Mouse (Mus musculus) gastrocnemius, adult 18-20 months (tissue): ENCODE measurements at regions not wholly inside any gene's neighbourhood (a gene's known extent, or its start where the extent isn't known, plus 50 kb on each side); places are given as distances from the start of the nearest gene placed in this dataset.
"Not testable (repeated sequence)": the region's sequence is repeated elsewhere in the genome, so short reads cannot be mapped to it uniquely, and the experiment has no call there.

Source experiments
- DNase-seq: peaks from one replicate; pipeline ENCODE4 v3.0.0; 2021; ENCODE audit warnings: low spot score

DNA sequence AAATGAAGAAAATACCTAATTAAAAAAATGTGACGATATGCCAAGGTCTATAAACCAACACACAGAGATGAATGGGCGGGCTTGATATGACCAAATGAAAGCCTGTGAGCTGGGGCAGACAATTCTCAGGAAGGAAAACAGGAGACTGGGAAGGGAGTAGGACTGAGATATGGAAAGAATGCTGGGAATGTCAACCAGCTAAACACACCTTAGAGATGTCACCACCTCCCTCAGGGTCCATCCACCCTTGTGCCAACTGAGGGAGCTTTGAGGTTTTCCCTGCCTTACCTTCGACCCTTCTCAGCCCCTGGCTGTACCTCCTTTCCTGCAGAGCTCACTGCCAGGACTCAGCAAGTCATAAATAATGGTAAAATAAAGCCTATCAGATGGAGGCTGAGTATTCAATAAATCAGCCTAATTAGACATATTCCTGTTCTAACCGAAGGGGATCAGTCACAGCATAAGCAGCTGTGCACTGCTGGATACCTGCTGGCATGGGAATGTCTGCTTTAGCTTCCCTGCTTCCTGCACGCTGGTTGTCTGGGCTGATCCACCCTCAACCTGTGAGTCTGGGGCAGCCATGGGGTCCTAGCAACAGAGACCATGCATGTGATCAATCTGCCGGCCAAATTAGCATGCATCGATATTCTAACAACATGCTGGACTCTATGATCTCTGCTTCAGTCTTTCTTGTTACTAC is 137.4 kb downstream of the Nuak1 start:
- DNase-seq = no peak

- not testable (repeated sequence) for DNase-seq
Measured at GRCm38 (mm10) chr10:84308746-84309145, 131.7 kb downstream of the Nuak1 start.

DNA sequence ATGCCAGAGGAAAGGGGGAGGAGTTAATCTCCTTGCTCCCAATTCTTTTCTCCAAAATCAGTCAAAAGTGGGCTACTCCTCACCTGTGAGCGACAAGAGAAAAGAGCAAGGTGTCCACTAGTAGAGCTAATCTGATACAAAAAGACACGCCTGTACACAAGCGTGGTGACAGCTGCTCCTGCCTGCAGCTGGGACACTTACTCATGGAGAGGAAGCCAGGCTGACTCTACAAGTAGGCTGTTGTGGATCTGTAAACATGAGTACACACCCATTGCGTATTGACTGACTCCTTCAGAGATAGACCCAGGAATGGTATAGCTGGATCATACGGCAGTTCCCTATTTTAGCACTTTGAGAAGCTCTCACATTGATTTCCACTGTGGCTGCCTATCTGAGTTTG is 129.7 kb downstream of the Nuak1 start:
- no peak for DNase-seq

GRCm38 (mm10) chr10:84312656-84313055 is 127.7 kb downstream of the Nuak1 start:
- no peak for DNase-seq

DNA sequence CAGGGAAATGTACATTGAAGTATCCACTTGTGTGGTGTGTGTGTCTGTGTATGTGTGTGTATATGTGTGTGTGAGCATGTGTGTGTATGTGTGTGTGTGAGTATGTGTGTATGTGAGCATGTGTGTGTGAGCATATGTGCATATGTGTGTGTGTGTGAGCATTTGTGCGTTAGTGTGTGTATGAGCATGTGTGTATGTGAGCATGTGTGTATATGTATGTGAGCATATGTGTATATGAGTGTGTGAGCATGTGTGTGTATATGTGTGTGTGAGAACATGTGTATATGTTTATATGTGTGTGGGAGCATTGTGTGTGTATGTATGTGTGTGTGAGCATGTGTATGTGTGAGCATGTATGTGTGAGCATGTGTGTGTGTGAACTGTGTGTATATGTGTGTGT is 123.5 kb downstream of the Nuak1 start:
- no peak for DNase-seq

- no peak for DNase-seq
Measured at GRCm38 (mm10) chr10:84317960-84318359, 122.4 kb downstream of the Nuak1 start.
